Mouse (Mus musculus) heart, embryonic 16.5 days (tissue): ENCODE measurements around the gene Stab2. TPM values are rescaled to one million over a fixed set of nuclear protein-coding genes. Genes with fewer than 3 reads are reported as not detected.

Experiments
- ATAC-seq: fragments of 200-750 bp; cut with Nextera tagmentation; replicated peaks from 2 replicates; pipeline ENCODE4 v1.8.0; 2017; ENCODE audit warnings: moderate number of reproducible peaks; ENCODE audit not compliant: insufficient read depth, low FRiP score; ENCODE audit errors: extremely low read depth
- H3K27ac ChIP-seq: fragments of 300-500 bp; sonication (generic); 2 replicates; pipeline ENCODE4 v1.5.1; 2014; ENCODE audit warnings: mild to moderate bottlenecking, low read length, control low read depth, moderate library complexity
- H3K27me3 ChIP-seq: fragments of 300-500 bp; sonication (generic); 2 replicates; pipeline ENCODE4 v1.6.1; 2014; ENCODE audit warnings: low read length, mixed read lengths; ENCODE audit not compliant: control insufficient read depth, insufficient read depth
- H3K36me3 ChIP-seq: fragments of 300-500 bp; sonication (generic); 2 replicates; pipeline ENCODE4 v1.6.1; 2014; ENCODE audit not compliant: control insufficient read depth, insufficient read depth
- H3K4me1 ChIP-seq: fragments of 300-500 bp; sonication (generic); 2 replicates; pipeline ENCODE4 v1.6.1; 2014; ENCODE audit warnings: low read length, mixed read lengths; ENCODE audit not compliant: control insufficient read depth, insufficient read depth
- H3K4me2 ChIP-seq: fragments of 300-500 bp; sonication (generic); 2 replicates; pipeline ENCODE4 v1.6.1; 2014; ENCODE audit warnings: low read depth, mild to moderate bottlenecking, control low read depth, low read length
- H3K4me3 ChIP-seq: fragments of 300-500 bp; sonication (generic); 2 replicates; pipeline ENCODE4 v1.5.1; 2014; ENCODE audit warnings: mild to moderate bottlenecking, control low read depth, low read length
- H3K9ac ChIP-seq: fragments of 300-500 bp; sonication (generic); 2 replicates; pipeline ENCODE4 v1.6.1; 2014; ENCODE audit warnings: low read length, control low read depth
- H3K9me3 ChIP-seq: fragments of 300-500 bp; sonication (generic); replicated peaks from 2 replicates; pipeline ENCODE4 v1.6.1; 2016; ENCODE audit warnings: low read length; ENCODE audit not compliant: control insufficient read depth
- WGBS: fragments of 180-500 bp; shearing (Covaris S2); extraction: QIAGEN DNeasy Blood & Tissue Kit; methylation state at CpG from one replicate; pipeline ENCODE4 v1.1.7; 2014; 5-methylcytosine and 5-hydroxymethylcytosine counted together
- polyA plus RNA-seq: library from polyadenylated mRNA; unstranded; fragments of >200 nt; fragmentation: Nextera tagmentation; extraction: Ambion mirVana; gene quantifications from 2 replicates; pipeline ENCODE4 v1.2.1, GENCODE M21; 2015

Gene Stab2
- polyA plus RNA-seq, 1 experiment from 2014 or later, result 0.83 TPM

GRCm38 (mm10) chr10:86794794-86795535 is 212.9 kb downstream of the Stab2 start:
- Histone ChIP-seq H3K27ac (peak overlapping the region; percentile 86), H3K36me3 (no peaks in the 10 kb centered on the region), H3K4me3 (no peak overlapping the region), H3K4me1 (peaks cover 35% of the 10 kb centered on the region), H3K9me3 (no peaks in the 10 kb centered on the region), H3K27me3 (no peaks in the 10 kb centered on the region), H3K4me2 (no peak overlapping the region), H3K9ac (peak overlapping the region; percentile 50)
- 74% methylated on average over 9 of the region's 9 CpGs for WGBS
- ATAC-seq, result peak; percentile 73

- no peaks in the 10 kb centered on the region for H3K9me3 ChIP-seq
- H3K4me2 ChIP-seq, result no peak overlapping the region
- no peak overlapping the region for H3K9ac ChIP-seq
- H3K4me3 ChIP-seq, result no peak overlapping the region
- 86% methylated on average over 4 of the region's 4 CpGs for WGBS
- H3K36me3 ChIP-seq, result no peaks in the 10 kb centered on the region
- no peak for ATAC-seq
- H3K27me3 ChIP-seq, result no peaks in the 10 kb centered on the region
- H3K4me1 ChIP-seq, result peaks cover 35% of the 10 kb centered on the region
- peak overlapping the region; percentile 81 for H3K27ac ChIP-seq
Observed at GRCm38 (mm10) chr10:86794196-86794595, 213.6 kb downstream of the Stab2 start.

- Histone ChIP-seq H3K4me2 (no peak overlapping the region), H3K9me3 (no peaks in the 10 kb centered on the region), H3K27me3 (no peaks in the 10 kb centered on the region), H3K36me3 (no peaks in the 10 kb centered on the region), H3K4me1 (peaks cover 35% of the 10 kb centered on the region), H3K9ac (0 out of 2 replicates have a peak overlapping the region, but pooled peaks have one; percentile 17), H3K4me3 (no peak overlapping the region), H3K27ac (peak overlapping the region; percentile 81)
- peak; percentile 64 for ATAC-seq
- WGBS, result 51% methylated on average over 2 of the region's 2 CpGs
Observed at GRCm38 (mm10) chr10:86793509-86793951, 214.3 kb downstream of the Stab2 start.

GRCm38 (mm10) chr10:86791507-86792184 is 216.2 kb downstream of the Stab2 start:
- ATAC-seq, result no peak
- Histone ChIP-seq H3K9ac (no peak overlapping the region), H3K4me2 (no peak overlapping the region), H3K27me3 (no peaks in the 10 kb centered on the region), H3K4me1 (peaks cover 43% of the 10 kb centered on the region), H3K27ac (peak overlapping the region; percentile 44; the same call in 1 of the 2 replicates), H3K4me3 (no peak overlapping the region), H3K9me3 (no peaks in the 10 kb centered on the region), H3K36me3 (no peaks in the 10 kb centered on the region)
- WGBS, result 57% methylated on average over 7 of the region's 7 CpGs

Other genes with a start within 250 kb of the Stab2 start
- gene Gm49358, start 244.1 kb downstream of the Stab2 start, polyA plus RNA-seq, result not detected in 2 replicates
- gene Nt5dc3, start 229.0 kb downstream of the Stab2 start, polyA plus RNA-seq, result 4.8 and 5.0 TPM in 2 replicates
- gene 1700113H08Rik, start 50.0 kb upstream of the Stab2 start, polyA plus RNA-seq, result 0.15 and 0.22 TPM in 2 replicates